13 mouse cellular contexts compared by ENCODE assay signal in genomic region chr15:101233641-101234275, GRCm38 (mm10). TPM values are rescaled to one million over a fixed set of nuclear protein-coding genes. Genes with fewer than 3 reads are reported as not detected.
DNase-seq lines count a peak whose midpoint lies in the region; ATAC-seq and TF ChIP-seq lines count a peak whose summit lies in the region.
"Had no signal": no experiment of that assay in that cellular context is flagged by ENCODE, and none has a peak within 500 bp of the region (broad histone marks: within the 10 kb centered on the region; RNA-seq: fewer than 3 reads in every experiment).

No protein-coding gene starts in this region.

- H3K9me3 ChIP-seq in embryonic facial prominence, embryonic 15.5 days (replicated peaks), result no peaks in the 10 kb centered on the region
- no peaks in the 10 kb centered on the region for H3K9me3 ChIP-seq in lung, embryonic 16.5 days (ENCODE audit: control insufficient read depth, low read length)
- H3K9me3 ChIP-seq: heart, embryonic 10.5 days had no signal

- H3K27ac ChIP-seq in thymus, adult 2 months (ENCODE audit: control insufficient read depth, insufficient read depth, low read length), result no peak overlapping the region
- peak overlapping the region; percentile 58; the same call in 1 of the 2 replicates for H3K27ac ChIP-seq in embryonic facial prominence, embryonic 15.5 days (replicated peaks)
- peak overlapping the region; percentile 99 for H3K27ac ChIP-seq in lung, embryonic 16.5 days (ENCODE audit: low read length)
- H3K27ac ChIP-seq: forebrain, embryonic 10.5 days; heart, embryonic 10.5 days had no signal

- 42% methylated on average over 11 of the region's 11 CpGs for WGBS in thymus, adult 2 months
- 31% methylated on average over 11 of the region's 11 CpGs for WGBS in embryonic facial prominence, embryonic 15.5 days
- WGBS in lung, embryonic 16.5 days, result 23% methylated on average over 11 of the region's 11 CpGs

- no peak for TF ChIP-seq CTCF in thymus, adult 2 months (IDR thresholded peaks at IDR 0.05; ENCODE audit: borderline replicate concordance, control insufficient read depth, extremely low read depth, insufficient read depth, low read length, poor library complexity)

- no peak overlapping the region for H3K4me3 ChIP-seq in thymus, adult 2 months (ENCODE audit: control insufficient read depth, insufficient read depth, low read length)
- no peak overlapping the region for H3K4me3 ChIP-seq in embryonic facial prominence, embryonic 15.5 days (replicated peaks)
- H3K4me3 ChIP-seq in lung, embryonic 16.5 days (ENCODE audit: low read length), result no peak overlapping the region
- H3K4me3 ChIP-seq: forebrain, embryonic 10.5 days; heart, embryonic 10.5 days had no signal

- H3K36me3 ChIP-seq in thymus, adult 2 months (ENCODE audit: control insufficient read depth, insufficient read depth, low read length), result no peaks in the 10 kb centered on the region
- H3K36me3 ChIP-seq in embryonic facial prominence, embryonic 15.5 days, result peaks cover 24% of the 10 kb centered on the region
- H3K36me3 ChIP-seq in lung, embryonic 16.5 days (ENCODE audit: control insufficient read depth, insufficient read depth, low read length), result peaks cover 34% of the 10 kb centered on the region

- H3K4me1 ChIP-seq in thymus, adult 2 months (replicated peaks; ENCODE audit: control insufficient read depth, insufficient read depth, low read length), result peaks cover 43% of the 10 kb centered on the region
- H3K4me1 ChIP-seq in embryonic facial prominence, embryonic 15.5 days, result peaks cover 48% of the 10 kb centered on the region
- peaks cover 46% of the 10 kb centered on the region for H3K4me1 ChIP-seq in lung, embryonic 16.5 days (replicated peaks; ENCODE audit: control insufficient read depth, insufficient read depth, low read length)

- TF ChIP-seq POLR2A in thymus, adult 2 months (IDR thresholded peaks at IDR 0.05; ENCODE audit: control insufficient read depth, extremely low read depth, insufficient read depth, low read length, poor library complexity), result no peak

- H3K4me2 ChIP-seq in embryonic facial prominence, embryonic 15.5 days (replicated peaks), result no peak overlapping the region
- H3K4me2 ChIP-seq in lung, embryonic 16.5 days (ENCODE audit: low read depth, low read length), result peak overlapping the region; percentile 16; the same call in 1 of the 2 replicates

- ATAC-seq in embryonic facial prominence, embryonic 15.5 days (ENCODE audit: insufficient number of reproducible peaks, low FRiP score, low TSS enrichment, low read depth), result no peak
- ATAC-seq in lung, embryonic 16.5 days (ENCODE audit: low read depth), result peak; percentile 83
- ATAC-seq in megakaryocyte progenitor cell, adult 5-6 weeks (replicated peaks; ENCODE audit: poor library complexity), result no peak
- ATAC-seq: Patski had no signal

- H3K27me3 ChIP-seq in thymus, adult 2 months (ENCODE audit: control insufficient read depth, insufficient read depth, low read length), result no peaks in the 10 kb centered on the region
- no peaks in the 10 kb centered on the region for H3K27me3 ChIP-seq in embryonic facial prominence, embryonic 15.5 days
- H3K27me3 ChIP-seq in lung, embryonic 16.5 days (ENCODE audit: control insufficient read depth, insufficient read depth, low read depth, low read length), result no peaks in the 10 kb centered on the region
- H3K27me3 ChIP-seq: Patski had no signal

- no peak overlapping the region for H3K9ac ChIP-seq in embryonic facial prominence, embryonic 15.5 days
- H3K9ac ChIP-seq in lung, embryonic 16.5 days (ENCODE audit: low read length), result peak overlapping the region; percentile 44; the same call in 1 of the 2 replicates

- peak; percentile 26 for DNase-seq in thymus, postnatal 14 days
- no peak for DNase-seq in thymus, adult 2 months
- DNase-seq in Muller cell, postnatal 12 days (ENCODE audit: inconsistent ontology term), result no peak
- DNase-seq in adrenal gland, postnatal 10 days, result no peak
- DNase-seq: cerebellum, postnatal 36 days; kidney, adult 9 months; right cerebral cortex, adult 18-20 months had no signal

RNA-seq across cellular contexts. Expression of gene Grasp, which starts 9.8 kb away (rescaled TPM):
- 10.2 and 15.4 TPM in 2 replicates for polyA plus RNA-seq in thymus, adult 2 months (2012; rRNA removed)
- 11.4 and 15.1 TPM in 2 replicates for polyA plus RNA-seq in embryonic facial prominence, embryonic 15.5 days (2015; fragmentation: Nextera tagmentation; extraction: Ambion mirVana)
- polyA plus RNA-seq in lung, embryonic 16.5 days (2015; fragmentation: Nextera tagmentation; extraction: Ambion mirVana), result 5.6 and 6.1 TPM in 2 replicates
- 0.98 and 1.1 TPM in 2 replicates for total RNA-seq in megakaryocyte progenitor cell, adult 5-6 weeks (2015)
- 1.00 and 1.1 TPM in 2 replicates for total RNA-seq in megakaryocyte progenitor cell, adult 5-6 weeks (2017)
- 10 to 100 TPM; 16.4 to 24.0 TPM for total RNA-seq in adrenal gland, postnatal 10 days (2021)

RNA-seq across cellular contexts. Expression of gene Nr4a1, which starts 20.3 kb away (rescaled TPM):
- 164 TPM in 2 replicates for polyA plus RNA-seq in thymus, adult 2 months (2012; rRNA removed)
- polyA plus RNA-seq in embryonic facial prominence, embryonic 15.5 days (2015; fragmentation: Nextera tagmentation; extraction: Ambion mirVana), result 16.0 and 16.4 TPM in 2 replicates
- 10.8 and 11.5 TPM in 2 replicates for polyA plus RNA-seq in lung, embryonic 16.5 days (2015; fragmentation: Nextera tagmentation; extraction: Ambion mirVana)
- 6.5 and 11.3 TPM in 2 replicates for total RNA-seq in megakaryocyte progenitor cell, adult 5-6 weeks (2015)
- 7.1 and 7.9 TPM in 2 replicates for total RNA-seq in megakaryocyte progenitor cell, adult 5-6 weeks (2017)
- total RNA-seq in adrenal gland, postnatal 10 days (2021), result 100 to 1,000 TPM in 1 of 2 experiments, 10 to 100 TPM in 1; 95.8 to 589 TPM

RNA-seq across cellular contexts. Expression of gene Atg101, which starts 50.3 kb away (rescaled TPM):
- polyA plus RNA-seq in thymus, adult 2 months (2012; rRNA removed), result 68.5 and 75.2 TPM in 2 replicates
- polyA plus RNA-seq in embryonic facial prominence, embryonic 15.5 days (2015; fragmentation: Nextera tagmentation; extraction: Ambion mirVana), result 69.9 and 71.9 TPM in 2 replicates
- polyA plus RNA-seq in lung, embryonic 16.5 days (2015; fragmentation: Nextera tagmentation; extraction: Ambion mirVana), result 75.0 and 82.4 TPM in 2 replicates
- total RNA-seq in megakaryocyte progenitor cell, adult 5-6 weeks (2015), result 7.9 and 13.1 TPM in 2 replicates
- total RNA-seq in megakaryocyte progenitor cell, adult 5-6 weeks (2017), result 58.6 and 63.5 TPM in 2 replicates
- total RNA-seq in adrenal gland, postnatal 10 days (2021), result 100 to 1,000 TPM in 1 of 2 experiments, 10 to 100 TPM in 1; 36.6 to 103 TPM

RNA-seq across cellular contexts. Expression of gene 6030408B16Rik, which starts 59.3 kb away (rescaled TPM):
- polyA plus RNA-seq in thymus, adult 2 months (2012; rRNA removed), result 0.55 and 0.88 TPM in 2 replicates
- 1.3 and 1.5 TPM in 2 replicates for polyA plus RNA-seq in embryonic facial prominence, embryonic 15.5 days (2015; fragmentation: Nextera tagmentation; extraction: Ambion mirVana)
- polyA plus RNA-seq in lung, embryonic 16.5 days (2015; fragmentation: Nextera tagmentation; extraction: Ambion mirVana), result 57.2 and 59.7 TPM in 2 replicates
- not detected in 2 replicates for total RNA-seq in megakaryocyte progenitor cell, adult 5-6 weeks (2015)
- total RNA-seq in megakaryocyte progenitor cell, adult 5-6 weeks (2017), result not detected in 2 replicates
- 1 to 10 TPM; 1.0 to 2.4 TPM for total RNA-seq in adrenal gland, postnatal 10 days (2021)
- polyA plus RNA-seq: Patski had no signal

RNA-seq across cellular contexts. Expression of gene Acvr1b, which starts 59.9 kb away (rescaled TPM):
- 34.9 and 35.3 TPM in 2 replicates for polyA plus RNA-seq in thymus, adult 2 months (2012; rRNA removed)
- 10.5 and 11.4 TPM in 2 replicates for polyA plus RNA-seq in embryonic facial prominence, embryonic 15.5 days (2015; fragmentation: Nextera tagmentation; extraction: Ambion mirVana)
- 6.8 and 7.9 TPM in 2 replicates for polyA plus RNA-seq in lung, embryonic 16.5 days (2015; fragmentation: Nextera tagmentation; extraction: Ambion mirVana)
- total RNA-seq in megakaryocyte progenitor cell, adult 5-6 weeks (2015), result 3.4 and 4.8 TPM in 2 replicates
- total RNA-seq in megakaryocyte progenitor cell, adult 5-6 weeks (2017), result 6.4 and 10.3 TPM in 2 replicates
- 10 to 100 TPM; 10.8 to 13.4 TPM for total RNA-seq in adrenal gland, postnatal 10 days (2021)
